Mouse (Mus musculus): Measurements from ENCODE around the gene Car6.

The Car6 gene

DNA sequence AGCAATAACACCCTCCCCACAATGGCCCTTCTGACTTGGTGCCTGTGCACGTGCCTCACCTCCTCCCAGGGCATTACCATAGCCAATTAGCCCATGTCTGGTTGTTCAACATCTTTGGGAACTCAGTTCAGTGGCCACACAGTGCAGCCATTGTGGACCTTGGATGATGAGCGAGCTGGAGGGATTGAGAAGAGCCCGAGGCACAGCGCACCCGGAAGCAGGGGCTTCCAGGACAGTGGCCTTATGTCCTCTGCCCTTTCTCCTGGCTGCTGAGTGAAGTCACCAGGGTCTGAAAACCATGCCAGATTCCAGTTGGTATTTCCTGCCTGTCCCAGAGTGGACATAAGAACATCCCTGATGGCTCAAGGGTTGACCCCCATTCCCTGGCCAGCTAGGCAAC, at the start of gene Car6:
Gene Car6 (minus strand): TSS at position 101 of the 400 bp plus-strand sequence.
- no peak for DNase-seq

DNA sequence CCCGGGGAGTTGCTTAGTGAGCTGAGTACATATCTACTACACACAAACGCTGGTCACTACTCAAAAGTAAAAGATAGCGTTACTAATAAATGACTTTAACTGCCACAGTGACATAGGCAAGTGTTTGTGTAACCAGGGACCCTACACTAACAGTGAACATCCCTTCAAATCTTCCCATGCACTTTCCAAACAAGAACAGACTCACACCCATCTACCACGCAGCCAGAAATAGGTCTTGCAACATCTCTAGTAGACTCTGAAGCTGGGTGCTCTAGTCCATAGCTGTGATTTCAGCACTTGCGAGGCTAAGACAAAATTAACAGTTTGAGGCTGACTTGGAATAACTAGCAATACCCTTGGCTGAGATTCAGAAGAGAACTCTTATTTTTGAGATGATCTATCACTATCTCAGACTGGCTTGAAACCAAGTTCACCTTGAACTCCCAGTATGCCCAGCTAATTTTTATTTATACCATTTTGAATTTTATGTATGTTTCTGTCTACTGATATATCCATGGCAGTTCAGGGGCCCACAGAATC, 48.7 kb upstream of the Car6 start:
- DNase-seq = no peak

DNA sequence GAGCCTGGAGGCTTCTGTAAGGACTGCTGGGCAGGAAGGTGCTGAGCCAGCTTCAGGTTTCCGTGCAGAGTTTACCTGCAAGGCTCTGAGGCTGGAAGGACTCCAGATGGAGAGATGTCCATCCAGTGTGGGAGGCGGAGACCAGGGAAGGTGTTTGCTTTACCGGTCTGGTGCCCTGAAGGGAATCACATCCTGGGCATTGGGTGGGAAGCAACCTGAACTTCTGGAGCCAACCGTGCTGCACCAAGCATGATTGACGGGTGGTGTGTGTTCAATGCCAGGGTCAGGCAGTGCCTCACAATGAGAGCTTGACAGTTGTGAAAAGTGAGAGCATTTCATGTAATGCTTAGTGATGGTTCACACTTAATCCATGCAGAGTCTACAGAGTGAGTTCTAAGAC, 47.8 kb upstream of the Car6 start:
- DNase-seq = no peak

DNA sequence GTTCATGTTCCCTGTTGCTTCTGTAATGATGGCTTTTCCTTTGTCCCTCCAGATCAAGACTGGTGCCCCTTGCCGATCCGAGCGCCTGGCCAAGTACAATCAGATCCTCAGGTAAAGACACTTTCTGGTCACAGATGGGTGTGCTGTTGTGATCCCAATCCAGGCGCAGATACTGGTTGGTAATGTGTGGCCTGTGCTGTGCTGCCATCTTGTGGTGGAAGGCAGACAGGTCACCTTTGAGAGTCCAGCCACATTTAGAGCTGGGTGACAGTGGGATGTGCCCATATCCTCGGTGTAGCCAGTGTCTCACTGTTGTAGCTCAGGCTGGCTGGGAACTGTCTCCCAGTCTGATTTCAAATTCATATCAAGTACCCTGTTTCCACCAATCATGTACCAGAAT, 46.9 kb upstream of the Car6 start:
- peak; percentile 74 for DNase-seq

DNA sequence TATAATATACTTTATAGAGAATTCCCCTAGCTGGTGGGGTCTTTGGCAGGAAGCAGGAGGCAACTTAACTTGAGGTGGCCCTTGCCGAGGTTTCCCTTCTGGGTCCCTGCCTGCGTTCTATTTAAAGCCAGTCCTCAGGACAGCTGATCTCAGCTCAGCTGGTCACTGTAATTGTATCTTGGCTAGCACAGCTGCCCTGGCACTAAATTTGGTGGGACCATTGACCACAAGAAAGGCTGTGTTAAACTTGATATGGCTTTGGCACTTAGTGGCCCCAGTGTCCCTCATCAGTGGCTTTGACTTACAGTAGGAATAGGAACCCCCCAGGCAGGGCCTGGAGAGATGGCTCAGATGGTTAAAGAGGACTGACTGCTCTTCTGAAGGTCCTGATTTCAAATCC, 44.7 kb upstream of the Car6 start:
- DNase-seq = no peak

DNA sequence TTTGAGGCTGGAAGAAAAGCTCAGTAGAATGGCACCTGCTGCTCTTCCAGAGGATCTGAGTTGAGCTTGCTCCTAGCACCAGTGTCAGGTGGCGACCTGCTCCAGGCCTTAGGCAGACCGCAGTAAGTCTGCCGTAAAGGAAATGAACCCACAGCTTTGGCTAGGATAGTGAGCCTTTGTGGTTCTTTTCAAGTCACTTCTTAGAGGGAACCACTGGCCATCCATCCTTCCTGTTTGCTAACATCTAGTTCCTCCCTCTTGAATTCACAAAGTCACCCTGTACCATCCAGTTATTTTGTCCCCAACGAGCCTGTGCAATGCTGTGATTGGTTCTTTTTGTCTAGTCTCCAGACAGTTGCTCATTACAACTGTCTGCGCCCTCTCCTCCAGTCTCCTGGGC, 41.6 kb upstream of the Car6 start:
- no peak for DNase-seq

DNA sequence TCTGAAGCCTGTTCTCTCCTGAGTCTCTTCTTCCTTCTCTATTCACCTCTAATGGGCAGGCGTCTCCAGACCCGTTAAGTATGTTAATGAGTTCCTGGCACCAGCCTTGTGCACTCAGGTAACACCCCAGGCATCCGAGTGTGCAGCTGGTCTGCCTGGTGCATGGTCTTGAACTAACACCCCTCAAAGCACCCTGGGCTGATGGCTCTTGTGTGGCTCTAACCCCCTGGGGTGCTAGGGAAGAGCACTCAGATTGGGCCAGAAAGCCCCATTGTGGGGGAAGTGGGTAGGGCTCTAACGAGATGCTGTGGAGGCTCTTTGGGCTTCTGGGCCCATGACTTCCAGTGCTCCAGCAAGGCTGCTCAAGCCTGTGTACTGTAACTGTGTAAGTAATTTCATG, 40.6 kb upstream of the Car6 start:
- no peak for DNase-seq

DNA sequence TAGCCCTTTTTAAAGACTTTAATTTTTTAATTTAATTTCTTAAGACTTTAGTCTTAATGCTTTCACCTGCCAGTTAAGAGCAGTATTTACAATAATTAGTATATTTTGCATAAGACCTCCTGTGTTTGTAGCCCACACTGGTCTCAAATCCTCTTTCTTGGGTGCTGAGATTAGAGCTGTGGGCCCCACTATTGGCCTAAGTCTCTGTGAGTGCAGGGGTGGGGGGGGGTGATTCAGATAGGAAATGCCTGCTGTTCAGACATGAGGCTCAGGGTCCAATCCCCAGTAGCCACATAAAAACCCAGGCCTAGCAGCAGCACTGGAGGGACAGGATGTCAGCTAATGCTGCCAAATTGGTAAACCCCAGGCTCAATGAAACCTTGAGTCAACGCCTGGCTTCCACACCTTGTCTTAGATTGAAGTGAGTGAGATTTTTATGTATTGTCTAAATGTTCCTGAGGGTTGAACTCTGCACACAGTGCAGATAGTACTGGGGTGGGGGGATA, 39.3 kb upstream of the Car6 start:
- DNase-seq = no peak

DNA sequence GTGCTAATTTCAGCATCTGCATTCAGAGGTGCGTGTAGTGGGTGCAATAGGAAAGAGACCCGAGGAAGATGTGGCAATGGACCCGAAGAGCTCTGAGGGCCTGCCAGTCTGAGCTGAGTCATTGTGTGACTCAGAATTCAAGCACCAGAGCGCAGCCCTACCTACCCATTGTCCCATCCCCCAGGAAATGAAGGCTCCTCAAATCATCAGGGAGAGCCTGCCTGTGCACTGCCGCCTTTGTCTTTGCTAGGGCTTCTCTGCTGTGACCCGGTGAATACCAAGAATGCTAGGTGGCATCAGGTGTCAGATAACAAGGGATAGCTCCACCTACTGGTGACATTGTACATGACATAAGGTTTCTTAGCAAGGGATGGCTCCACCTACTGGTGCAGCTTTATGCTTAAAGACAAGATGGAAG, 38.8 kb upstream of the Car6 start:
- peak; percentile 85 for DNase-seq

DNA sequence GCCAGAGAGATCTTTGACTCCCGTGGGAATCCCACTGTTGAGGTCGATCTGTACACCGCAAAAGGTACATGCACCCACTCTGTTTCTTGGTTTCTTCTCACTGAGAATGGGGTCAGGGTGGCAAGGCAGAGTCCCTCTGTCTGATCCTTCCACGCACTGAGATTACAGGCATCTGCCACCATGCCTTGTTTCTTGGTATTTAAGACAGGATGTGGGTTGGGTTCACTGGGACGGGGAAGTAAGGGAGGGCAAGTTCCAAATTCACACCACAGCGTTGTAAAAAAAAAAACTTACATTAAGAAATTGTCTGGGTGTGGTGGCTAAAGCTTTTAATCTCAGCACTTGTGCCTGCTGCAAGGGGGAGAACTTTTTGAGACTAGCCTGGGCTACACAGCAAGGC, 38.4 kb upstream of the Car6 start:
- no peak for DNase-seq

DNA sequence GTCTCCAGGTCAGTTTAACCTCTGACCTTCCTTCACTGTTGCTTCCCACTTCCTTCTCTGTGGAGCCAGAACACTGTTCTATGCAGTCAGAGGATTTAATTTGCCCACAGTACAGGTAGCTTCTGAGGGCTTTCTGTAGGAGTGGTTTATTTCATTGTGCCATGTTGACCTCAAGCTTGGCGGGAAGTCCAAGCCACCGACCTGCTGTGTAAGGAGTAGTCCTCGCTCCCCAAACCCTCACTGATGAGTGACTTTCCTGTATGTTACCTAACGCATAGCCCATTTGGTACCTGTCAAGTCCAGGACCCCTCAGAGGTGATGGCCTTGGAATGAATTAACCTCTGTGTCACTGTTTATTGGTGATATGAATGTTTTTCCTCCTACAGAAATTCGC, 38.0 kb upstream of the Car6 start:
- no peak for DNase-seq

DNA sequence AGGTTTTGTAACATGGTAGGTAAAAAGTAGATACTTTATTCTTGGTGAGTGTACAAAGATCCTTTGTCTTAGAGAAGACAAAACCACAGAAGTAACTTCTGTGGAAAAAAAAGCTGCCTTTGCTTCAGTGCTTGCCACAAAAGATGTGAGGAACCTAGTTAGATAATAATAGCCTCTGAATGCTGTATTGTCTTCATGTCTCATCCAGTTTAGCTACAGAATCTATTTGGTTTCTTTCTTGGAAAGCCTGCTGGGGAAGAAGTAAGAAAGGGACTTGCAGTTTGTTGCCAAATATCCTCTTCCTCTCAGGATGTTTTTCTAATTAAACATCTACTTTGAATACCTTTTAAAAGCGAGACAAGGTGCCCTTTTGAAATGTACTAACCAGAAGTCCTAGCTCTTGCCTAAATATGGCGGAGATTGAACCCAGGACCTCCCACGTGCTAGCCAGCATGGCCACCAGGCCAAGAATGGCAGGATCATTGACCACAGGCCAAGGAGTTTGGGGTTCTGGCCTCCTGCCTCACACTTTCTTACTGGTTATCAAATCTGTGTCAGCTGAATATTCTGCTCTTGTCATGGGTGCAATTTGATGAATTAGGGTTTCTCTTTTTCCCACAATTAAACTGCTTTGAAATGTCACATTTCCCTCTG, 37.4 kb upstream of the Car6 start:
- no peak for DNase-seq

DNA sequence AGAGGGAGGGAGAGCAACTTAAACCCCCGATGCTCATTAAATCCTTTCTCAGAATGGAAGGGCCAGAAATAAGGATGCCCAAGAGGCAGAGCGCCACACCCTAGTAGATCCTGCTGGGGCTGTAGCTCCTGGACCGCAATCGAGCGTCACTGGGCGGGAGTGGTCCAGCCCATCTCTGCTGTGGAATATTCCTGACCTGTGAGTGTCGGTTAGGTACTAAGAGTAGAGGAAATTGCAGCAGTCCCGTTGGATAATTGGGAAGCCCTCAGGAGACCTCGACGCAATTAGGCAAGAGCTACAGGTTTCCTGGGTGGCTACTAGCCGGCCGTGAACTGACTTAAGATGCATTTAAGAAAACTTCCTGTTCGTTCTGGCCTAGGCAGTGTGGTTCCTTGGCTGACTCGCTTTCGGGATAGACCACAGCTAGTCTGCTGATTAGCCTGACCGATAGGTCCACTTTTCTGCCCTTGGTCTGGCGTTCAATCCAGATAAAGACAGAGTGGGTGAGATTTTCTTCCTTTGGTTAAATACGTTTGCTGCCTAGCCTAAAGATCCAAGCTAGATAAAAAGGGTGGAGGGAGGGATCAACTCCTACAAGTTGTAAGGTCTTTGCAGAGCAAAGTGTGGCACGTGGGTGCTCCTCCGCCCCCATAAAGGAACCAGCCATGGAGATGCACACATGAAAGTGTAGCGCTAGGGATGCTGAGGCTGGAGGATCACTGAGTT, 36.7 kb upstream of the Car6 start:
- DNase-seq = no peak

DNA sequence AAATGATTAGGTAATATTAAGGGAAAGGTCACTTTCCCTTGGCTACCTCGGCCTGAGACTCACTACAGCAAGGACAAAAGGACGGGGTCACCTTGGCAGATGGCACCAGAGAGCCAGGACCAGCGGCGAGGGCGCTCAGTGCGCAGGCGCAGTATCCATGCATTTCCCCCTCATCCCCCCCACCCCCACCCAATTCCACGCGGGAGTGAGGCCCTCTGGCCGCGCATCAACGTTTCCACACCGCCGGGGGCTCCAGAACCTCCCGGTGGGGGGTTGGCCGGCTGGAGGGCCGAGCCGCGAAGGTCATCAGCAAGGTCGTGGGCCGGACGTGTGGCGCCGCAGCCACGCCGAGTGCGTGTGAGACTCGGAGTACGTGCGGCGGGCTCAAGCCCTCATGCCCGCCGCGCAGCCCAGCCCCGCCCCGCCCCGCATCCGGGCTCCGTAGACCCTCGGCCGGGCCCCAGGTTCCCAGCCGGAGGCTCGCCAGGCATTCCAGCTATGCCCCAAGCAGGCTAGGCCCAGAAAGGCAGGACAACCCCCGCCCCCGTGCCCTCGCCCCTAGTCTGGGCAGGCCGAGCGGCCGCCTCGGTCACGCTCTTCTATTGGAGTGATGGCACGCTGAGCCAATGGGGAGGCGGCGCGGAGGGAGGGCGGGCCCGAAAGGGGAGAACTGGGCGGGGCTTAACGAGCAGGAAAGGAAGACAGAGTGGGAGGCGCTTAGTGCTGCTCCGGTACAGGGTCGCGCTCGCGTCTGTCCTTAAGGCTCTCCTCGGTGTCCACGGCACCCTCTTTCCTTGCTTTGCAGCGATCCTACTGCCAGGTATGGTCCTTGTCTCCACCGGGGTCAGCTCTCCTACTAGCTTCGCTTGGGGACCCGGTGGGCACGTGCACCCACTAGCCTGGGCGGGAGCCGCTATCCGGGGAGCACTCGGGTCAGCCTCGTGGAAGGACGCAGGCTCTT, 35.7 kb upstream of the Car6 start, which contains the start of gene Eno1:
Gene Eno1 (plus strand): TSS at position 201 of the 961 bp plus-strand sequence.
- DNase-seq = peak; percentile 98

DNA sequence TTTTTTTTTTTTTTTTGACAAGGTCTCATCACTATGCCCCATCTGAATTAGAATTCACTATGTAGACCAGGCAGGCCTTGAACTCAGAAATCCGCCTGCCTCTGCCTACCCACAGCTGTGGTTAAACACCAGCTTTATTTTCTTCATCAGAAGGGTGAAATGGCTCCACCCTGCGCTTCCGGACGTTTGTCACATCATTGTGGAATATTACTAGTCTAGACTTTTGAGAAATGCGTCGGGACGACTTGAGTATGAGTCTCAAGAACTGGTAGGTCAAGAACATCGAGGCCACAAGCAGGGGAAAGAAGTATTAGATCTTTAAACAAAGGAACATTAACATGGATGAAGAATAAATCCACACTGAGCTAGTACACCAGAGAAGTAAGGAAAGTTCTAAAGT, 34.9 kb upstream of the Car6 start:
- DNase-seq = no peak

DNA sequence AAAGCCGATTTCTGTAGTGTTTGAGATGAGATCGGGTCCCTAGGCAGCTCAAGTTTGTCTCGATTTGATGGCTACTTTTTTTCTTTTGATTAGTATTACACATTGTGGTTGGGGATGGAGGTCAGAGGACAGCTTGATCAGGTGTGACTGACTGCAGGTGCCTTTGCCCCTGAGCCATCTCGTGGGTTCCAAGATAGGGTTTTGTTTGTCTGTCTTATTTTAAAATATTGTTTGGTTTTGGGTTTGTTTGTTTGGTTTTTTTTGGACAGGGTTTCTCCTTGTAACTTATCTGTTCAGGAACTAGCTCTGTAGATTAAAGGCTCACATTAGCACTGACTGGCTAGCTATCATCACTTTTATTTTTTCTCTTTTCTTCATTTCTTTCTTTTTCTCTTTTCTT, 34.5 kb upstream of the Car6 start:
- DNase-seq = no peak

DNA sequence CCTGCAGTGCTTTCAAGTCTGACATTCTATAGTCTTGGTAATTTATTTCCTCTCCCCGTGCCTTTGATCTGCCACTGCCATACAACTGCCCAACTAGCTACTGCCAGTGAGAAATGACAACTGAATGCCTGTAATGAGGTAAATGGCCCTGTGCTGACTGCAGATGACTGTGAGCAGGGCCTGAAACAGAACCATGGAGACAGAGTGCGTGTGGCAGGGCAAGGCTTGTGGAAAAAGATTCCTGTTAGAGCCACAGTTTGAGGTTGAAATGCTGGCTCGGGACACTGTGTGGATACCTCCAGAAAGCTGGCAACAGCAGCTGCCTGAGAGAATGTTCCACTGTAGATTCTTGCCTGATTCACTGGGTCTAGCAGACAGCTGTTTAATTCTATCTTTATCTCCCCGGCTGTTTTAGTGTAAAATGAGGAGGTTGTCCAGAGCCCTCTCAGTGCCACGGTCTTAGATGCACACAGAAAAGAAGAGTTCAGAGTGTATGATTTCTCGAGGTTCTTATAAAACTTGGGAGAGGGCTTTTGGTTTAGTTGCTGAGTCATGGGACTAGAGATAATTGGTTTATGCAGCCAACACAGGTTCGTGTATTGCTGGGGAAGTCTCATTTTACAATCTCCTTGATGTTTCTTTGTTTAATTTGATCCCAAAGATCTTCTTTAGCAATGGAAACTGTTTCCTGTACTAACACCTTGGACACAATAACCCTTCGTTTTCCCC, 33.6 kb upstream of the Car6 start:
- no peak for DNase-seq

DNA sequence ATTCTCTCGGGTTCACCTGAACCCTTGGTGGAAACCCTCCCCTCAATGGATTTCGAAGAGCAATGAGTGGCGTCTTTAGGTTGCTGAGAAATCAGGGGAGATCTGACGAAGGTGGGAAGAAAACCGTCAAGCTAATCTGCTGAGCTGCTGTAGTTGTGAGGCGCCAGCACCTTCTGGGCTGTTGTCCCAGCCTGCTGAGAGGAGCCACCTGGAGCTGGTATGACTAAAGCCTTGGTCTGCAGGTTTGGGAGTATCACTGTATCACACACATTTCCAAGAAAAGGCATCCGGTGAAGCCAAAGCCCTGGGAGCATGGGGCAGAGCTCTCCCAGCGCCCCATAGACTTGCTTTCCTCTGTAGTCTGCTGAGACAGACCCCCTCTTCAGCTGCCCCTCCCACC, 30.7 kb upstream of the Car6 start:
- DNase-seq = no peak

DNA sequence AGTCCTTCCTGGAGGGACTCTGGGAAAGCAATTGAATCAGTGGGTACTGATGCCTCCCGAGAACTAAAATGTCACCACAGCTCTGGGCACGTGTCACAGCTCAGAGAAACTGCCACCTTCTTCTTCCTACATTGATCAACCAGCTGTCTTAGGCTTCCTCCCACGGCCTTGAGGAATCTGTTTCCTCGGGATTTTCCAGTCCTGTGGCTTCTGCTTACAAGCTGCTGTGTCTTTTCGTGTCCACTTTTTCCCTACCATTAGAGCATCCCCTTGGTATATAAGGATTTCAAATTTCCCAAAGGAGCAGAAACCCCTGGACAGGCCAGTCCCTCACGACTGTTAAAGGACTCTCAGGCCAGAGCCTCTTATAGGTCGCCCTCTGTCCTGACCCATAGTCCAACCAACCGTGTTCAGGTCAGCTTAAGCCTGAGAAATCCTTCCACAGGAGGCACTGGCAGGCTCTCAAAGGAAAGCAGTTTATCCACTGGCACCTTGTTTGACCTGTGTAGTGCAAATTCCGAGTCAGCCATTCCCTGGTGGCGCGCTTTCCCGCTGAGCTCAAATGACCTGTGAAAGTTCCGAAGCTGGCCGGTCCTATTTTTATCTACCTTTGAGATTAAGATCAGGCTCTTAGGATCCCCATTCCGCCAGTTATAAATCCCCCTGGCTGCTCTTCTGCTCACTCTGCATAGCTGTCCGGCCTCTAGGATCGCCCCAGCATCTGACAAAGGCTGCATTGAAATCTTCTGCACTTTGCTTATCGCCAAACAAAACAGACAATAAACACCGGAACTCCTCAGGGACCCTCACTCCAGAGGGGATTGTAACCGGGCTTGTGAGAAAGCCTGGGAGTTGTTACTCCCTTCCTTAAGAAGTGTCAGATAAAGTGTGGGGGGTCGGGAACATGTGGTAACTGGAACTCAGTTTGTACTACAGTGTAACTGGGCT, 29.6 kb upstream of the Car6 start:
- DNase-seq = no peak

DNA sequence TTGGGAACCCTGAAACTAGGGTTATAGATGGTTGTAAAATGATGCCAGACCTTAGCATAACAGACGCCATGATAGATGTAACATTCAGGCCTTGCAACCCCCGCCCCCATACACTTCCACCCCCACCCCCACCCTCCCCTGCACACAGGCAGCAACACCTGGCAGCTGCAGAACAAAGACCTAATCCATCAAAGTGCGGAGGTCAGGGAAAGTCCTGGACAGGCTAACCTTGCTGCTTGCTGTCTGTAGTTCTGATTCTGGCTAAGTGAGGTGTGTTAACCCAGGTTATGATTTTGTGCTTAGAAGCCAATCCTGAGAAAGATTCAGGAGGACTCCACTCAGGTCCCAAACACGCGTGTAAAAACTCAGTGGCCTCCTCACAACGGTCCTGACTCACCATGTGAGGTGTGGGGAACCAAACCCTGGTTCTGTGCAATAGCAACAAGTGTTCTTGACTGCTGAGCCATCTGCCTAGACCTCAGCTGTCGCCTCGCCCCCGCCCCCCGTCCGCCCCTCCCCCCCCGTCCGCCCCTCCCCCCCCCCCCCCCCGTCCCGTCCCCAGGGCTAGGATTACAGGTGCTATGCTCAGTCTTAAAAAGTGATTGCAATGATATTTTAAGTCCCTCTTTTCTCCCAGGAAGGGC, 28.7 kb upstream of the Car6 start:
- no peak for DNase-seq

Data from lung, postnatal 14 days (tissue).